Mouse (Mus musculus) olfactory bulb, adult 2 months (tissue): Measurements from ENCODE around the gene Arcn1.

Source experiments
- CTCF ChIP-seq: fragments of 200-500 bp; IDR thresholded peaks from 2 replicates; pipeline ENCODE4 v1.5.1; 2012; ENCODE audit warnings: low read depth, mild to moderate bottlenecking, low read length, moderate library complexity; ENCODE audit not compliant: insufficient read depth
- POLR2A ChIP-seq: fragments of 200-500 bp; IDR thresholded peaks from 2 replicates; pipeline ENCODE4 v1.6.1; 2012; ENCODE audit warnings: mild to moderate bottlenecking, low read depth, low read length, moderate library complexity; ENCODE audit not compliant: insufficient read depth

GRCm38 (mm10) chr9:44697866-44698265 lies 69.8 kb downstream of the Arcn1 start:
- no peak for TF ChIP-seq POLR2A
- TF ChIP-seq CTCF, result no peak
